Mouse (Mus musculus) kidney, embryonic 15.5 days (tissue): ENCODE results near the gene Cdk5r1. TPM values are rescaled to one million over a fixed set of nuclear protein-coding genes. Genes with fewer than 3 reads are reported as not detected.

Source experiments
- ATAC-seq: fragments of 200-750 bp; cut with Nextera tagmentation; replicated peaks from 2 replicates; pipeline ENCODE4 v1.8.0; 2017; ENCODE audit warnings: moderate TSS enrichment; ENCODE audit not compliant: low FRiP score
- H3K27ac ChIP-seq: fragments of 300-500 bp; sonication (generic); 2 replicates; pipeline ENCODE4 v1.5.1; 2015; ENCODE audit warnings: mild to moderate bottlenecking, inconsistent platforms
- H3K27me3 ChIP-seq: fragments of 300-500 bp; sonication (generic); 2 replicates; pipeline ENCODE4 v1.6.1; 2015; ENCODE audit warnings: inconsistent platforms
- H3K36me3 ChIP-seq: fragments of 300-500 bp; sonication (generic); 2 replicates; pipeline ENCODE4 v1.6.1; 2015; ENCODE audit warnings: inconsistent platforms
- H3K4me1 ChIP-seq: fragments of 300-500 bp; sonication (generic); 2 replicates; pipeline ENCODE4 v1.6.1; 2015; ENCODE audit warnings: inconsistent platforms
- H3K4me2 ChIP-seq: fragments of 300-500 bp; sonication (generic); 2 replicates; pipeline ENCODE4 v1.6.1; 2015; ENCODE audit warnings: moderate library complexity, mild to moderate bottlenecking, inconsistent platforms
- H3K4me3 ChIP-seq: fragments of 300-500 bp; sonication (generic); replicated peaks from 2 replicates; pipeline ENCODE4 v1.5.1; 2015; ENCODE audit warnings: mild to moderate bottlenecking, inconsistent platforms
- H3K9ac ChIP-seq: fragments of 300-500 bp; sonication (generic); 2 replicates; pipeline ENCODE4 v1.6.1; 2015; ENCODE audit warnings: mild to moderate bottlenecking, inconsistent platforms
- H3K9me3 ChIP-seq: fragments of 300-500 bp; sonication (generic); replicated peaks from 2 replicates; pipeline ENCODE4 v1.6.1; 2016; ENCODE audit warnings: inconsistent platforms
- WGBS: fragments of 180-500 bp; shearing (Covaris S2); methylation state at CpG from one replicate; pipeline ENCODE4 v1.1.7; 2015; ENCODE audit warnings: mixed read lengths; 5-methylcytosine and 5-hydroxymethylcytosine counted together
- polyA plus RNA-seq: library from polyadenylated mRNA; unstranded; fragments of >200 nt; fragmentation: Nextera tagmentation; extraction: Ambion mirVana; gene quantifications from 2 replicates; pipeline ENCODE4 v1.2.1, GENCODE M21; 2015

The Cdk5r1 gene
- polyA plus RNA-seq, 1 experiment from 2014 or later, result 1.3 TPM

DNA sequence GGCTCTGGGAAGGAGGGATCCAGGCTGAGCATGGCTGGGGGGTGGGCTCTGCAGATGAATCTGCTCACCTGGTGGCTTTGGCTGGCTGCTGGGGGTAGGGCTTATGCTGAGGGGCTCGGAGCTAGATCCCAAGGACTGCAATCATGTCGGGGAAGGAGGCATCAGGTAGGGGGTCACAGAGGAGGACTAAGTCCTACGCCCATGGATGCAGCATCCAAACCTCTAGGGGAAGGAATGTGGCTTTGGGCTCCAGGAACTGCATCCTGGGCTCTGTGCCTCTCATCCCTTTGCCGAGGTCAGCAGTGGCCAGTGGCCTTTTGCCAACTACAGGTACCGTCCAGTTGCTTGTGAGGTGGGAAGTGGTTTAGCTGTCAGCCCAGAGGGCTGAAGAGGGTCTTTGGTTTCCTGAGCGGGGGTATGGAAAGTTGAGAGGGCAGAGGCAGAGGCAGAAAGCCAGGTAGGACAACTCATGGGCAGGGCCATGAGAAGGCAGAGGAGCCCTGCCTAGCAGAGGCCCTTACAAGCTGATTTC, 6.8 kb downstream of the Cdk5r1 start:
- peaks cover 2% of the 10 kb centered on the region; the same call in 1 of the 2 replicates for H3K27me3 ChIP-seq
- WGBS, result 73% methylated on average over 6 of the region's 6 CpGs
- H3K9me3 ChIP-seq, result no peaks in the 10 kb centered on the region
- H3K4me1 ChIP-seq, result peaks cover 21% of the 10 kb centered on the region
- no peak overlapping the region for H3K9ac ChIP-seq
- no peak for ATAC-seq
- H3K4me3 ChIP-seq, result no peak overlapping the region
- H3K4me2 ChIP-seq, result no peak overlapping the region; the same call in 1 of the 2 replicates
- H3K36me3 ChIP-seq, result peaks cover 3% of the 10 kb centered on the region; the same call in 1 of the 2 replicates
- H3K27ac ChIP-seq, result no peak overlapping the region

- H3K9ac ChIP-seq, result no peak overlapping the region
- no peaks in the 10 kb centered on the region for H3K27me3 ChIP-seq
- H3K36me3 ChIP-seq, result peaks cover 3% of the 10 kb centered on the region; the same call in 1 of the 2 replicates
- peak; percentile 70 for ATAC-seq
- H3K9me3 ChIP-seq, result no peaks in the 10 kb centered on the region
- no peak overlapping the region for H3K27ac ChIP-seq
- H3K4me2 ChIP-seq, result peak overlapping the region; percentile 12; the same call in 1 of the 2 replicates
- H3K4me1 ChIP-seq, result peaks cover 20% of the 10 kb centered on the region
- 32% methylated on average over 12 of the region's 12 CpGs for WGBS
- no peak overlapping the region for H3K4me3 ChIP-seq
These were observed 7.5 kb downstream of the Cdk5r1 start for GRCm38 (mm10) chr11:80484191-80484791.

GRCm38 (mm10) chr11:80485120-80485551, 8.3 kb downstream of the Cdk5r1 start:
- no peaks in the 10 kb centered on the region for H3K9me3 ChIP-seq
- no peaks in the 10 kb centered on the region for H3K27me3 ChIP-seq
- 87% methylated on average over 9 of the region's 9 CpGs for WGBS
- H3K4me1 ChIP-seq, result peaks cover 21% of the 10 kb centered on the region
- no peak overlapping the region for H3K4me3 ChIP-seq
- 0 out of 2 replicates have a peak, but pooled peaks cover under 1% of the 10 kb centered on the region for H3K36me3 ChIP-seq
- H3K27ac ChIP-seq, result no peak overlapping the region
- H3K9ac ChIP-seq, result no peak overlapping the region
- no peak overlapping the region for H3K4me2 ChIP-seq
- no peak for ATAC-seq

DNA sequence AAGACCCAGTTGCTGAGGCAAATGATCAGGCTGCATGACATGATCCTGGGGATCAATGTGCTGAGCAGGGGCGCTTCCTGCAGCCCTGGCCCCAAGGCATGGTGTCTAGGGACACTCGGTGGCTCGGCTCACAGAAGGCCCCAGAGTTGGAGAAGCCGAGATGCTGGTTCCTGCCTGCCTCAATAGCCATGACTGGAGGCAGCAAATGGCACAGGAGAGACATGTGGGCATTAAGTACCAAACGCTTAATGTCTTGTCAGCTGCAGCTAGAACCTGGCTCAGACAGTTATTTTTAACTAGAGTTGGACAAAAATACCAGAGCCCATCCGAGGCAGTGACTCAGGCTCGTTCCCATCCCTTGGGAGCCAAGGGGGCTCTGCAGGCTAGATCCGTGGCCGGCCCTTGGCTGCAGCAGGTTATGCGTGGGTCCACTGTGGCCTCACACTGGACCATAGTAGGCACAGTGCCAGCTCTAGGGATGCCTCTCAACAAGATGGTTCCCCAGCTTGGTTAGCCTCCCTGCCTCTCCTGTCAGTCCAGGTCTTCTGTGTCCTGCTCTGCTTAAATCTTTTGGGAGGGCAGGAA, 8.9 kb downstream of the Cdk5r1 start:
- H3K9me3 ChIP-seq, result no peaks in the 10 kb centered on the region
- H3K4me1 ChIP-seq, result peaks cover 21% of the 10 kb centered on the region
- WGBS, result 75% methylated on average over 10 of the region's 10 CpGs
- no peak overlapping the region for H3K4me2 ChIP-seq
- H3K4me3 ChIP-seq, result no peak overlapping the region
- no peaks in the 10 kb centered on the region for H3K27me3 ChIP-seq
- no peaks in the 10 kb centered on the region for H3K36me3 ChIP-seq
- H3K27ac ChIP-seq, result no peak overlapping the region
- ATAC-seq, result no peak
- no peak overlapping the region for H3K9ac ChIP-seq

DNA sequence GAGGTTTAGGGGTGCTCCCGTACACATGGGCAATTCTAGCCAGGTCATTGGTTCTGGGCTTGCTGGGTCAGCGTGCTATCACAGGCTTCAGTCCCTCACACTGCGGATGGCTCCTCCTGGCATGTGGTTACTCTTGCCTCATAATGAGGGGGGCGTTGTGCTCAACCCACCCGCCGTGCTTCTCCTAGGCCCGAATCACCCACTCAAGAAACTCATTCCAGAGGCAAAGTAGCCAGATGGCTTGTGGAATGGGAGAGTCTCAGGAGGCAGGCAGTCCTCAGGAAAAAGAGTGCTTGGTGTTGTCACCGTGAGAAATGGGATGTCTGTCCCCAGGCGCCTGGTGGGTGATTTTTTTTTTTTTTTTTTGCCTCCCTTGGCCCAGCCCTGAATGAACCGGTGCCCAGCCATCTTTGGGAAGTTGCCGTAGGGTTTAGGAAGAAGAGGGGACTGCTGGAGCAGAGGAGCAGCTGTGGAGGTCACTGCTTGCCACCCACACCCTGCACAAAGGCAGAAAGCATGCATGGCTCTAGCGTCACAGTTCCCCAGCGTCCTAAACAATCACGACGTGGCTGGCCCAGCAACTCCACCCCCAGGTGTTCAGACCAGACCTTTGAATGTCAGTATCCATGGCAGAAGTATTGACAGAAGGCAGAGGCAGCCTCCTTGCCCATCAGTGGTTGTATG, 11.2 kb downstream of the Cdk5r1 start:
- ATAC-seq, result no peak
- Histone ChIP-seq H3K9ac (no peak overlapping the region), H3K27ac (no peak overlapping the region), H3K9me3 (no peaks in the 10 kb centered on the region), H3K4me1 (peaks cover 24% of the 10 kb centered on the region), H3K27me3 (no peaks in the 10 kb centered on the region), H3K36me3 (no peaks in the 10 kb centered on the region), H3K4me3 (no peak overlapping the region), H3K4me2 (no peak overlapping the region)
- 77% methylated on average over 15 of the region's 15 CpGs for WGBS

GRCm38 (mm10) chr11:80489172-80489881, 12.5 kb downstream of the Cdk5r1 start:
- Histone ChIP-seq H3K4me1 (peaks cover 20% of the 10 kb centered on the region), H3K4me3 (no peak overlapping the region), H3K4me2 (0 out of 2 replicates have a peak overlapping the region, but pooled peaks have one; percentile 4), H3K9ac (no peak overlapping the region), H3K36me3 (no peaks in the 10 kb centered on the region), H3K27ac (0 out of 2 replicates have a peak overlapping the region, but pooled peaks have one; percentile 4), H3K9me3 (no peaks in the 10 kb centered on the region), H3K27me3 (no peaks in the 10 kb centered on the region)
- peak; percentile 43 for ATAC-seq
- WGBS, result 29% methylated on average over 12 of the region's 12 CpGs

DNA sequence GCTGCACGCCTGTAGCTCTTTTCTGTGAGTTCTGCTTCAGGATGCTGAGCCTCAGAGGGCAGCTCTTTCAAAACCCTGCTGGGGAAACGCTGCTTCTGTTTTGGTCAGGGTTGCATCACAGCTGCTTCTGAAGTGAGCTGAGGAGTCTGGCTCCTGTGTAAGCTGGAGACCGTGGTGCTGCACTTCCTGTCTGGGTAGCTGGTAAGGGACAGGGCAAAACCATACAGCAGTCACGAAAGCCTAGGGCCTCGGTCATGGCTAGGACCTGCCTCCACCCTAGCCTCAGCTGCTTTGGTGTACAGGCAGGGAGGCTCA, 13.0 kb downstream of the Cdk5r1 start:
- Histone ChIP-seq H3K4me3 (no peak overlapping the region), H3K4me1 (peaks cover 17% of the 10 kb centered on the region), H3K27ac (0 out of 2 replicates have a peak overlapping the region, but pooled peaks have one; percentile 4), H3K9ac (no peak overlapping the region), H3K9me3 (no peaks in the 10 kb centered on the region), H3K36me3 (no peaks in the 10 kb centered on the region), H3K4me2 (0 out of 2 replicates have a peak overlapping the region, but pooled peaks have one; percentile 4), H3K27me3 (no peaks in the 10 kb centered on the region)
- WGBS, result 38% methylated on average over 5 of the region's 5 CpGs
- no peak for ATAC-seq

DNA sequence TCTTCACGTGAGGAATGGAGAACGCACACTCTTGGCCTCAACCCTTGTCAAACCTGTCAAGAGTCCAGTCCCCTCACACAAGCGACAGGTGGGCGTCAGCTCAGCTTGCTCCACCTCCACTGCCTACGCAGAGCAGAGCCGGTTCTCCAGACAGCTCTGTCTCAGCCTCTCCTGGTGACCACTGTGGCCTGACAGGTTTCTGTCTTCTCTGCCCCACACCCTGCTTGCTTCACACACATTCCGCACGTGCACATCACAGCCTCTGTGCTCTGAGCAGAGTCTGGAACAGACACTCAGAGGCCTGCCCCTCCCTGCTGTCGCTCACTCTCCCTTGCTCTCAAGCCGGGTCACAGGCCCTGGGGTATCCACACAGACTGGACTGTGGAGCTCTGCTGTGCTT, 14.0 kb downstream of the Cdk5r1 start:
- no peak overlapping the region for H3K9ac ChIP-seq
- peaks cover 17% of the 10 kb centered on the region for H3K4me1 ChIP-seq
- H3K9me3 ChIP-seq, result no peaks in the 10 kb centered on the region
- ATAC-seq, result no peak
- no peak overlapping the region for H3K4me3 ChIP-seq
- WGBS, result 65% methylated on average over 10 of the region's 10 CpGs
- no peak overlapping the region for H3K27ac ChIP-seq
- H3K4me2 ChIP-seq, result no peak overlapping the region
- no peaks in the 10 kb centered on the region for H3K36me3 ChIP-seq
- H3K27me3 ChIP-seq, result no peaks in the 10 kb centered on the region

DNA sequence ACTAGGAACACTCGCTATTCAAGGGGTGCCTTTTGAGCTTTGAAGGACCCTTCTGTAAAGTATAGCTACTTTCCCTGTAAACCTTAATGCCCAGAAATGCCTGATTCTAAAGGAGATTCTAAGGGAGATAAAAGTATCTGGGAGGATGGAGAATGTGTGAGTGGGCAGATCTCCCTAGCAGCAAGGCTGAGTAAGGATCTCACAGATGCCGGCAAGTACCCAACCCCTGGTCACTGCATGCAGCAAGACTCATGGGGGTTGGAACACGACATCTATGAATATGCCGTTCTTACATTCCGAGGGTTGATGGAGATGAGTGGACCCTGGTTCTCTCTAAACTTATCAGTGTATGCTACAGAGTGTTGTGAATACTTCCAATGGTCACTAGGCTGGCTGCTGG, 16.4 kb downstream of the Cdk5r1 start:
- no peaks in the 10 kb centered on the region for H3K36me3 ChIP-seq
- ATAC-seq, result no peak
- no peaks in the 10 kb centered on the region for H3K27me3 ChIP-seq
- WGBS, result 95% methylated on average over 5 of the region's 5 CpGs
- H3K4me3 ChIP-seq, result no peak overlapping the region
- no peaks in the 10 kb centered on the region for H3K9me3 ChIP-seq
- H3K4me2 ChIP-seq, result no peak overlapping the region
- peaks cover 17% of the 10 kb centered on the region for H3K4me1 ChIP-seq
- no peak overlapping the region for H3K27ac ChIP-seq
- H3K9ac ChIP-seq, result no peak overlapping the region

DNA sequence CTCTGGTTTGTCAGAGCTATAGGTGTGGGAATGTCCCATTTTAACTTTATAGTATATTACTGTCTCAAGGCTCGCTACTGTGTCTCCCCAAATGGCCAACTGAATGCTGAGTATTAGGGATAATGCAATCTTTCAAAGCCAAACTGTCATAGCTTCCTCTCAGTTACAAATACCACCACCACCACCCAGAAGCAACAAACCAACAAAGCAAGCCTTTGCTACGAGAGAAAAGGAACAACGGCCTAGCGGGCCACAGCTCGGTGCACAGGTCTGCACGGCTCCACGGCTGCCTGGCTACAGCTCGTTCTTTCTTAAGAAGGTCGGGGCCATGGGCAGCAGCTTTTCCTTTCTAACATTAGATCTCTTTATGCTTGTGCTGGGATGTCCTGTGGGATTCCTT, 18.0 kb downstream of the Cdk5r1 start:
- Histone ChIP-seq H3K27ac (no peak overlapping the region), H3K4me1 (peaks cover 11% of the 10 kb centered on the region), H3K9me3 (no peaks in the 10 kb centered on the region), H3K9ac (no peak overlapping the region), H3K4me2 (no peak overlapping the region), H3K36me3 (no peaks in the 10 kb centered on the region), H3K4me3 (no peak overlapping the region), H3K27me3 (no peaks in the 10 kb centered on the region)
- WGBS, result 82% methylated on average over 9 of the region's 9 CpGs
- ATAC-seq, result no peak

GRCm38 (mm10) chr11:80495972-80496371, 19.1 kb downstream of the Cdk5r1 start:
- Histone ChIP-seq H3K27ac (no peak overlapping the region), H3K9ac (no peak overlapping the region), H3K4me3 (no peak overlapping the region), H3K4me2 (no peak overlapping the region), H3K27me3 (no peaks in the 10 kb centered on the region), H3K4me1 (0 out of 2 replicates have a peak, but pooled peaks cover 6% of the 10 kb centered on the region), H3K36me3 (no peaks in the 10 kb centered on the region), H3K9me3 (no peaks in the 10 kb centered on the region)
- WGBS, result 91% methylated on average over 6 of the region's 6 CpGs
- ATAC-seq, result no peak
